Mouse (Mus musculus) MN1 (cell line): ENCODE data around the gene Rpl11.
A peak's percentile ranks its signal among the peaks of the same experiment; 100 is the strongest.
"Not testable (repeated sequence)": the region's sequence is repeated elsewhere in the genome, so short reads cannot be mapped to it uniquely, and the experiment has no call there.

Experiments used
- DNase-seq: peaks from one replicate; pipeline ENCODE4 v3.0.0-alpha.2; 2016; ENCODE audit warnings: low spot score

The Rpl11 gene

GRCm38 (mm10) chr4:136070592-136070991 is 17.4 kb upstream of the Rpl11 start:
- DNase-seq = no peak

- peak; percentile 87 for DNase-seq
These were observed 16.7 kb upstream of the Rpl11 start for GRCm38 (mm10) chr4:136069954-136070353.

GRCm38 (mm10) chr4:136069313-136069712 is 16.1 kb upstream of the Rpl11 start:
- DNase-seq = no peak

- no peak for DNase-seq
These were observed 9.9 kb upstream of the Rpl11 start for GRCm38 (mm10) chr4:136063143-136063542.

GRCm38 (mm10) chr4:136059800-136060488 is 6.7 kb upstream of the Rpl11 start:
- not testable (repeated sequence) for DNase-seq

- DNase-seq = no peak
These were observed 4.7 kb upstream of the Rpl11 start for GRCm38 (mm10) chr4:136057916-136058315.

GRCm38 (mm10) chr4:136056030-136056429 is 2.8 kb upstream of the Rpl11 start:
- no peak for DNase-seq

- no peak for DNase-seq
These were observed 615 bp upstream of the Rpl11 start for GRCm38 (mm10) chr4:136053843-136054242.

GRCm38 (mm10) chr4:136052534-136053246 is 538 bp downstream of the Rpl11 start:
- DNase-seq = peak; percentile 32

GRCm38 (mm10) chr4:136052060-136052459 is 1.2 kb downstream of the Rpl11 start:
- DNase-seq = peak; percentile 36

GRCm38 (mm10) chr4:136050226-136050625 is 3.0 kb downstream of the Rpl11 start:
- DNase-seq = no peak

- DNase-seq = no peak
These were observed 4.8 kb downstream of the Rpl11 start for GRCm38 (mm10) chr4:136048291-136049032.

- DNase-seq = no peak
These were observed 5.6 kb downstream of the Rpl11 start for GRCm38 (mm10) chr4:136047626-136048025.

- DNase-seq = no peak
These were observed 6.3 kb downstream of the Rpl11 start for GRCm38 (mm10) chr4:136046888-136047287.

- DNase-seq = no peak
These were observed 8.1 kb downstream of the Rpl11 start for GRCm38 (mm10) chr4:136045091-136045490.

GRCm38 (mm10) chr4:136043784-136044400 is 9.3 kb downstream of the Rpl11 start:
- no peak for DNase-seq

GRCm38 (mm10) chr4:136035078-136035477 is 18.1 kb downstream of the Rpl11 start:
- no peak for DNase-seq

GRCm38 (mm10) chr4:136033231-136033630 is 20.0 kb downstream of the Rpl11 start:
- DNase-seq = no peak

- DNase-seq = peak; percentile 54
These were observed 22.0 kb downstream of the Rpl11 start for GRCm38 (mm10) chr4:136030968-136031909.

- no peak for DNase-seq
These were observed 24.5 kb downstream of the Rpl11 start for GRCm38 (mm10) chr4:136028689-136029088.

- no peak for DNase-seq
These were observed 25.1 kb downstream of the Rpl11 start for GRCm38 (mm10) chr4:136028132-136028564.
